In the genomic region with DNA sequence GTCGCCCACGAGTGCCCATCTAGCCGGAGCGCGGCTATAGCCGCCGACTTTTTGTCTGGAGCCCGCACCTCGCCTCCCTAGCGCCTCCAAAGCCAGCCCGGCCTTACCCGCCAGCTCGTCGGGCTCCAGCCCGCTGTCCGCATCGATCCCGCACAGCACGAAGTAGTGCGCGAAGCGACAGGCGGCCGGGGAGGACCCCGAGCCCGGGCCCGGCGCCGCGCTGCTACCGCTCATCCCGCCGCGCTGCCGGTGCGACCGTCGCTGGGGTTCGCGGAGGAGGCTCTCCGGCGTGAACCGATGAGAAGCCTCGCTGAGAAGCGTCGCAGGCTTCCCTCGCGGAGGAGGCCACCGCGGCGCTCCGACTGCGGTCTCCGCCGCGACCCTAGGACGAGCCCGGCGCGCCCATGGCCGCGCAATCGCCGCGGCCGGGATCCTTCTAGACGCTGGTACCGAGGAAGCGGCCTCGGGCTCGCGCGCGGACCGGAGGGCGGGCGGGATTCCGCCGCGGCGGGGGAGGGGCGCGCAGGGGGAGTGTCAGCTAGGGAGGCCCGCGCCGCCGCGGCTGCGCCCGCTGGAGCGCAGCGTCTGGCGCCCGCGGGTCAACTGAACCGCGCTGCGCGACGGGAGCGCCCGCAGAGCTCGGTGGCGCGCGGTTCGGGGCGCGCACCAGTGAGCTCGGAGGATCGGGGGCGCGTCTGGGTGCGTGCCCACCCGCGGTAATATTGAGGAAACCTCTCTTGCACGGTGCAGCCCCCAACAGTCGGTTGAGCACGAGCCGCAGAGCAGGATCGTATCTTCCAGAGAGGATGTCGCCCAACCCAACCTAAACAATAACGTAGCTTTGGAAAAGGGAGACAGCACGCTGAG, we compare ENCODE assay signal across 8 mouse cellular contexts. TPM values are rescaled to one million over a fixed set of nuclear protein-coding genes. Genes with fewer than 3 reads are reported as not detected.
DNase-seq lines count a peak whose midpoint lies in the region; ATAC-seq lines count a peak whose summit lies in the region.

Gene Dennd5b (minus strand): TSS at position 605 of the 867 bp plus-strand sequence.

- H3K27ac ChIP-seq in embryonic facial prominence, embryonic 12.5 days = peak within 1 kb of the TSS; percentile 92
- H3K27ac ChIP-seq in limb, embryonic 13.5 days = peak within 1 kb of the TSS; percentile 89
- H3K27ac ChIP-seq in midbrain, embryonic 14.5 days (replicated peaks; ENCODE audit: low read depth, low read length) = peak within 1 kb of the TSS; percentile 99

- under 1% methylated on average over 111 of the region's 124 CpGs for WGBS in embryonic facial prominence, embryonic 12.5 days
- under 1% methylated on average over 121 of the region's 124 CpGs for WGBS in limb, embryonic 13.5 days
- WGBS in midbrain, embryonic 14.5 days = under 1% methylated on average over 115 of the region's 124 CpGs

- H3K4me2 ChIP-seq in embryonic facial prominence, embryonic 12.5 days (replicated peaks) = peak within 1 kb of the TSS; percentile 75
- peak within 1 kb of the TSS; percentile 88 for H3K4me2 ChIP-seq in limb, embryonic 13.5 days (replicated peaks)
- H3K4me2 ChIP-seq in midbrain, embryonic 14.5 days (ENCODE audit: low read length) = peak within 1 kb of the TSS; percentile 68

- H3K4me3 ChIP-seq in erythroblast, embryonic 14.5 days (replicated peaks) = peak within 1 kb of the TSS; percentile 58
- H3K4me3 ChIP-seq in embryonic facial prominence, embryonic 12.5 days = peak within 1 kb of the TSS; percentile 82
- peak within 1 kb of the TSS; percentile 83 for H3K4me3 ChIP-seq in limb, embryonic 13.5 days
- H3K4me3 ChIP-seq in midbrain, embryonic 14.5 days (replicated peaks; ENCODE audit: low read depth, low read length) = peak within 1 kb of the TSS; percentile 96

- no peaks in the 10 kb centered on the region for H3K36me3 ChIP-seq in erythroblast, embryonic 14.5 days (ENCODE audit: control insufficient read depth)
- no peaks in the 10 kb centered on the region for H3K36me3 ChIP-seq in embryonic facial prominence, embryonic 12.5 days
- H3K36me3 ChIP-seq in limb, embryonic 13.5 days = no peaks in the 10 kb centered on the region
- H3K36me3 ChIP-seq in midbrain, embryonic 14.5 days (ENCODE audit: control insufficient read depth, insufficient read depth, low read length) = no peaks in the 10 kb centered on the region

- H3K4me1 ChIP-seq in erythroblast, embryonic 14.5 days (ENCODE audit: control insufficient read depth) = peaks cover 2% of the 10 kb centered on the region; the same call in 1 of the 2 replicates
- no peaks in the 10 kb centered on the region; the same call in 1 of the 2 replicates for H3K4me1 ChIP-seq in embryonic facial prominence, embryonic 12.5 days
- H3K4me1 ChIP-seq in limb, embryonic 13.5 days = no peaks in the 10 kb centered on the region
- peaks cover 10% of the 10 kb centered on the region for H3K4me1 ChIP-seq in midbrain, embryonic 14.5 days (ENCODE audit: control insufficient read depth, insufficient read depth, low read length)

- ATAC-seq in erythroblast, adult 5-6 weeks (replicated peaks; ENCODE audit: low FRiP score, poor library complexity, severe bottlenecking) = no peak
- ATAC-seq in embryonic facial prominence, embryonic 12.5 days (ENCODE audit: insufficient number of reproducible peaks, insufficient read depth, low FRiP score, low TSS enrichment) = peak; percentile 95
- peak; percentile 93 for ATAC-seq in limb, embryonic 13.5 days (ENCODE audit: low FRiP score, low read depth)
- ATAC-seq in midbrain, embryonic 14.5 days (ENCODE audit: low FRiP score, low TSS enrichment) = peak; percentile 94

- H3K9me3 ChIP-seq in erythroblast, embryonic 14.5 days (ENCODE audit: control insufficient read depth, low read length) = 0 out of 2 replicates have a peak, but pooled peaks cover 3% of the 10 kb centered on the region
- H3K9me3 ChIP-seq in embryonic facial prominence, embryonic 12.5 days = no peaks in the 10 kb centered on the region
- H3K9me3 ChIP-seq in limb, embryonic 13.5 days = no peaks in the 10 kb centered on the region
- H3K9me3 ChIP-seq in midbrain, embryonic 14.5 days (ENCODE audit: control insufficient read depth, low read length) = no peaks in the 10 kb centered on the region

- peak within 1 kb of the TSS; percentile 80 for H3K9ac ChIP-seq in embryonic facial prominence, embryonic 12.5 days
- peak within 1 kb of the TSS; percentile 93 for H3K9ac ChIP-seq in limb, embryonic 13.5 days
- H3K9ac ChIP-seq in midbrain, embryonic 14.5 days (replicated peaks; ENCODE audit: low read length) = peak within 1 kb of the TSS; percentile 97

- peaks cover 59% of the 10 kb centered on the region for H3K27me3 ChIP-seq in erythroblast, embryonic 14.5 days (ENCODE audit: control insufficient read depth)
- H3K27me3 ChIP-seq in embryonic facial prominence, embryonic 12.5 days = no peaks in the 10 kb centered on the region
- H3K27me3 ChIP-seq in limb, embryonic 13.5 days = no peaks in the 10 kb centered on the region
- H3K27me3 ChIP-seq in midbrain, embryonic 14.5 days (ENCODE audit: control insufficient read depth, insufficient read depth, low read length) = no peaks in the 10 kb centered on the region

- DNase-seq in heart, adult 9 months (ENCODE audit: low spot score in 2 of 2) = peak; percentile 85 to 86
- DNase-seq in kidney, adult 9 months = peak; percentile 79
- peak; percentile 96 for DNase-seq in midbrain, embryonic 14.5 days
- DNase-seq in spleen, postnatal 36 days (ENCODE audit: low spot score in 2 of 2) = peak; percentile 65 to 68

RNA-seq across cellular contexts. Expression of gene Dennd5b, which starts in this region (rescaled TPM):
- polyA plus RNA-seq in erythroblast, embryonic 14.5 days (2012) = 0.01 TPM in 1 of 2 replicates, not detected in the other
- total RNA-seq in erythroblast, adult 5-6 weeks (2015; ENCODE audit: low replicate concordance) = not detected in 2 replicates
- 0.42 and 0.68 TPM in 2 replicates for total RNA-seq in erythroblast, adult 5-6 weeks (2017; ENCODE audit: low replicate concordance)
- polyA plus RNA-seq in embryonic facial prominence, embryonic 12.5 days (2016; fragmentation: Nextera tagmentation; extraction: Ambion mirVana) = 8.1 and 10.3 TPM in 2 replicates
- polyA plus RNA-seq in limb, embryonic 13.5 days (2015; fragmentation: Nextera tagmentation; extraction: Ambion mirVana) = 6.7 and 7.2 TPM in 2 replicates
- polyA plus RNA-seq in midbrain, embryonic 14.5 days (2014; fragmentation: Nextera tagmentation; extraction: Ambion mirVana) = 24.3 and 24.8 TPM in 2 replicates
